Mouse (Mus musculus): ENCODE data around the gene Ntmt1. TPM values are rescaled to one million over a fixed set of nuclear protein-coding genes. Genes with fewer than 3 reads are reported as not detected.
A peak's percentile ranks its signal among the peaks of the same experiment; 100 is the strongest.

Ntmt1 gene
- polyA plus RNA-seq, 1 experiment from 2014 or later = 109 TPM

DNA sequence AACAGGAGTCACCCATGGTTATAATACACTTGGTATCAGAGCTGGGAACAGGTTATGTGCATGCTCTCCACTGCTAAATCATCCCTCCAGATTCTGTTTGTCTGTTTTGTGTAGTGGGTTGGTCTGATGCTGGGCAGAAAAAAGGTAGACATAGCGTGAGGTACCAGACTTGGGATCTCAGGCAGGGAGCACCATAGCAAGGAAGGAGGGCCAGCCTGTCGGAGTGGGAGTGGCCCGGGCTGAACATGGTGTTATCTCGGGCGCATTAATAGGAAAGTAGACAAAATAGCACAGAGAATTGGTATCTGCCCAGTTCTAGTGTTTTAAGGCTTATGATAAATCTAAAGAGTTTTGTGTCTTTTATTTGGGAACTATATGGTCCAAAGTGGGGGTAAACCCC is 39.1 kb upstream of the Ntmt1 start:
- H3K9me3 ChIP-seq (ENCODE audit: control insufficient read depth, low read length) = no peaks in the 10 kb centered on the region; the same call in 1 of the 2 replicates
- 83% methylated on average over 5 of the region's 5 CpGs for WGBS
- no peak overlapping the region for H3K9ac ChIP-seq (ENCODE audit: low read length)
- DNase-seq (ENCODE audit: low spot score) (no peak), ATAC-seq (ENCODE audit: insufficient number of reproducible peaks, low FRiP score, low TSS enrichment, low read depth) (no peak)
- peaks cover 15% of the 10 kb centered on the region for H3K4me1 ChIP-seq (ENCODE audit: control insufficient read depth, insufficient read depth, low read length)
- H3K4me2 ChIP-seq (ENCODE audit: low read depth, severe bottlenecking) = no peak overlapping the region
- no peak overlapping the region for H3K27ac ChIP-seq (replicated peaks; ENCODE audit: low read depth, low read length)
- H3K36me3 ChIP-seq (ENCODE audit: control insufficient read depth, insufficient read depth, low read length) = no peaks in the 10 kb centered on the region
- H3K27me3 ChIP-seq (ENCODE audit: control insufficient read depth, insufficient read depth, low read length) = no peaks in the 10 kb centered on the region
- no peak overlapping the region for H3K4me3 ChIP-seq (ENCODE audit: low read depth, low read length)

DNA sequence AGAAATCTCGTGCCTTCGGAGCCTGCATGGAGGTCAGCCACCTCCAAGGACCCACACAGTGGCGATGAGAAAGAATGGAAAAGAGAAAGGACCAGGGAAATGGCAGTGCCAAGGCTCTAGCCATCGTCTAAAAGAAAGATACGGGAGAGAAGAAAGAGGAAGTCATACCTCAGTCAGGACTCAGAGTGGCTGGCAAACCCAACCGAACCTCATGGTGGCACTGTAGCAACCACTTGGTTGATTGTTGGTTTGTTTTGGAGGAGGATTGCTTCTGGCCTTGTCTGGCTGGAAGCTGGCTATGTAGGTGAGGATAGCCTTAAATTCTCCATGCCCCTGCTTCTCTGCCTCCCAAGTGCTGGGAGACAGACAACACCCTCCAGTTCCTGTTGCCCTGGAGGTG is 38.4 kb upstream of the Ntmt1 start:
- Histone ChIP-seq H3K4me1 (ENCODE audit: control insufficient read depth, insufficient read depth, low read length) (peaks cover 15% of the 10 kb centered on the region), H3K27me3 (ENCODE audit: control insufficient read depth, insufficient read depth, low read length) (no peaks in the 10 kb centered on the region), H3K9me3 (ENCODE audit: control insufficient read depth, low read length) (no peaks in the 10 kb centered on the region; the same call in 1 of the 2 replicates), H3K36me3 (ENCODE audit: control insufficient read depth, insufficient read depth, low read length) (no peaks in the 10 kb centered on the region), H3K4me3 (ENCODE audit: low read depth, low read length) (no peak overlapping the region), H3K27ac (replicated peaks; ENCODE audit: low read depth, low read length) (no peak overlapping the region), H3K9ac (ENCODE audit: low read length) (no peak overlapping the region), H3K4me2 (ENCODE audit: low read depth, severe bottlenecking) (no peak overlapping the region)
- ATAC-seq (ENCODE audit: insufficient number of reproducible peaks, low FRiP score, low TSS enrichment, low read depth) = no peak
- WGBS = 58% methylated on average over 6 of the region's 6 CpGs
- DNase-seq (ENCODE audit: low spot score) = no peak

DNA sequence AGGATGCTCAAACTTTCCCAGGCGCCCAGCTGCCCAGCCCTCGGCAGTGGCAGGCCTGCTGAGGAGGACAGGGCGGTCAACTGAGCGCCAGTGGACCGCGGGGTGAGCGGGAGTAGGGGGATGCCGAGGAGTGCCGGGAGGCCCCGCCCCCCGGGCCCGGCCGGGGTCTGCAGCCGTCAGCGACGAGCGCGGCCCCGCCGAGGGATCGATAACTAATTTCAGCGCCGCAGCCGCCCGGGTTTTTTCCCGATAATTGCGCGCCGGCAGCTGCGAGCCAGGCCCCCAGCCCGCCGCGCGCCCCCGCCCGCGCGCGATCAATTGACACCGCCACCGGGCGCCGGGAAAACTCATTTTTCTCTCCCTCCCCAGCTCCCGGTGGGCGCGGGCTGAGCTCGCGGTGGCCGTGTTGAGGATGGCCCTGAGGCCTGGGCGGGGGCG is 36.2 kb upstream of the Ntmt1 start:
- Histone ChIP-seq H3K4me2 (ENCODE audit: low read depth, severe bottlenecking) (peak overlapping the region; percentile 93), H3K4me1 (ENCODE audit: control insufficient read depth, insufficient read depth, low read length) (peaks cover 15% of the 10 kb centered on the region), H3K36me3 (ENCODE audit: control insufficient read depth, insufficient read depth, low read length) (no peaks in the 10 kb centered on the region), H3K9me3 (ENCODE audit: control insufficient read depth, low read length) (no peaks in the 10 kb centered on the region), H3K27me3 (ENCODE audit: control insufficient read depth, insufficient read depth, low read length) (no peaks in the 10 kb centered on the region), H3K27ac (replicated peaks; ENCODE audit: low read depth, low read length) (peak overlapping the region; percentile 68; the same call in 1 of the 2 replicates), H3K4me3 (ENCODE audit: low read depth, low read length) (peak overlapping the region; percentile 48), H3K9ac (ENCODE audit: low read length) (peak overlapping the region; percentile 68)
- under 1% methylated on average over 45 of the region's 51 CpGs for WGBS
- ATAC-seq (ENCODE audit: insufficient number of reproducible peaks, low FRiP score, low TSS enrichment, low read depth) (0 out of 2 replicates have a peak, but pooled peaks have one; percentile 31), DNase-seq (ENCODE audit: low spot score) (peak; percentile 57)

DNA sequence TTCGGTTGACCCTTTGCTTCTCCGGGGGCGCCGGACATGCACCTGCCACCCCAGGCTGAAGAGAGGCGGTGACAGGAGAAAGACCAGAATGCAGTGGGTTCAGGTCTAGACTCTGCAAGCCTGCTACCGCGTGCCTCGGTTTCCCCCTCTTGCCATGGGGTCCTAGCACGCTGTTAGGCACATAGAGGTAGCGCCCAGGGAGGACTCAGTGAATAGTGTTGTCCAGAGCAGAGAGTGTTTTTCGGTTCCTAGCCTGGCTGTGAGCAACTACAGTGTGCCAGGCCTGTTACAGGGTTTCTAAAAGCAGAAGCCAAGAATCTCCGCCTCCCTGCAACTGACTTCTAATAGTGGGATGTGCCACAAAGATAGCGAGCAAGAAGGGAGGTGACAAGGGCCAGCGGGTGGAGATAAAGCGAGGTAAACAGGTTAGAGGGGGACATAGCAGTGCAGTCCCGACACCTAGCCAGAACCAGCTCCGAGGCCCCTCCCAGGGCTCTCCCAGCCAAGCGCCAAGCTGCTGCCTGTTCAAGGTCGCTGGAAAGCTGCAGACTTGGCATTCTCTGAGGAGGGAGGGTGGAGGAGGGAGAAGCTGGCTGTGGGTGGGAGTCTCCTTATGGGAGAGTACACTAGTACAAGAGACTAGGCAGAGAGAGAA is 35.7 kb upstream of the Ntmt1 start:
- H3K9me3 ChIP-seq (ENCODE audit: control insufficient read depth, low read length) = no peaks in the 10 kb centered on the region
- H3K27me3 ChIP-seq (ENCODE audit: control insufficient read depth, insufficient read depth, low read length) = no peaks in the 10 kb centered on the region
- ATAC-seq (ENCODE audit: insufficient number of reproducible peaks, low FRiP score, low TSS enrichment, low read depth) (no peak), DNase-seq (ENCODE audit: low spot score) (peak; percentile 53)
- H3K27ac ChIP-seq (replicated peaks; ENCODE audit: low read depth, low read length) = peak overlapping the region; percentile 68; the same call in 1 of the 2 replicates
- H3K4me1 ChIP-seq (ENCODE audit: control insufficient read depth, insufficient read depth, low read length) = peaks cover 15% of the 10 kb centered on the region
- H3K9ac ChIP-seq (ENCODE audit: low read length) = peak overlapping the region; percentile 68
- peak overlapping the region; percentile 93 for H3K4me2 ChIP-seq (ENCODE audit: low read depth, severe bottlenecking)
- WGBS = 7% methylated on average over 19 of the region's 19 CpGs
- peak overlapping the region; percentile 48 for H3K4me3 ChIP-seq (ENCODE audit: low read depth, low read length)
- no peaks in the 10 kb centered on the region for H3K36me3 ChIP-seq (ENCODE audit: control insufficient read depth, insufficient read depth, low read length)

DNA sequence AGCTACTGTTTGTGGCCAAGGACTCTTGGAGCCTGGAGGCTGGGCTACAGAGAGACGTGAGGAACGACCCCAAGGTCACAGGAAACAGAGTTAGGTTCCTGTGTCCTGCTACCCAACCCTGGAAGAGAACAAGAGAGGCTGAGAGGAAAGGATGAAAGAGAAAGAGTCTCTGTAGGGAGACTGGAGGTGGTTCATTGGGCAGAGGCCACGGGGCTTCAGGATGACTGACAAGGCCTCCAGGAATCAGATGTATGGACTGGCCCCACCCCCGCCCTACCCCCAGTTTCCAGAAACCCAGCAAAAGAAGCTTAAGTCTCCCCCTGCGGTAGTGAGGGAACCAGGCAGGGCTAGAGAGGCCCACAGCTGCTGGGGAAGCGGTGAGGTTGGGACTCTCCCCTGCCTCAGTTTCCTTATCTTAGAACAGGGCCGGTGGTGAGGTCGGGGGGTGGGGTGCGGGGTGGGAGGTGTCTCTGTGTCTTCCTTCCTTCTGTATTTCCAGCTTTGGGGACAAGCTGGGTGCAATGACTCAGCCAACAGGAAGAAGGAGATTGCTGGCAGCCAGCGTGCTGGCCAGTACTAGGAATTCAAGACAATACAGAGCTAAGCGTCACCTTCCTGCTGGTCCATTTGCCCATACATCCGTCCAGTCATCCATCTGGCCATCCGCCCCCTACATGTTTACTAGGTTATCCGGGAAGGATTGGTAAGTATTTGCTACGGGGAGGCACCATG is 34.9 kb upstream of the Ntmt1 start:
- WGBS = 50% methylated on average over 15 of the region's 15 CpGs
- H3K9ac ChIP-seq (ENCODE audit: low read length) = no peak overlapping the region
- H3K4me3 ChIP-seq (ENCODE audit: low read depth, low read length) = no peak overlapping the region
- peak overlapping the region; percentile 68; the same call in 1 of the 2 replicates for H3K27ac ChIP-seq (replicated peaks; ENCODE audit: low read depth, low read length)
- H3K4me2 ChIP-seq (ENCODE audit: low read depth, severe bottlenecking) = peak overlapping the region; percentile 19; the same call in 1 of the 2 replicates
- no peaks in the 10 kb centered on the region for H3K9me3 ChIP-seq (ENCODE audit: control insufficient read depth, low read length)
- DNase-seq (ENCODE audit: low spot score) (no peak), ATAC-seq (ENCODE audit: insufficient number of reproducible peaks, low FRiP score, low TSS enrichment, low read depth) (no peak)
- no peaks in the 10 kb centered on the region for H3K36me3 ChIP-seq (ENCODE audit: control insufficient read depth, insufficient read depth, low read length)
- H3K4me1 ChIP-seq (ENCODE audit: control insufficient read depth, insufficient read depth, low read length) = peaks cover 15% of the 10 kb centered on the region
- no peaks in the 10 kb centered on the region for H3K27me3 ChIP-seq (ENCODE audit: control insufficient read depth, insufficient read depth, low read length)

GRCm38 (mm10) chr2:30773313-30774005 is 34.2 kb upstream of the Ntmt1 start:
- Histone ChIP-seq H3K27ac (replicated peaks; ENCODE audit: low read depth, low read length) (no peak overlapping the region), H3K36me3 (ENCODE audit: control insufficient read depth, insufficient read depth, low read length) (no peaks in the 10 kb centered on the region), H3K4me1 (ENCODE audit: control insufficient read depth, insufficient read depth, low read length) (peaks cover 15% of the 10 kb centered on the region), H3K4me3 (ENCODE audit: low read depth, low read length) (no peak overlapping the region), H3K27me3 (ENCODE audit: control insufficient read depth, insufficient read depth, low read length) (no peaks in the 10 kb centered on the region), H3K9me3 (ENCODE audit: control insufficient read depth, low read length) (no peaks in the 10 kb centered on the region), H3K4me2 (ENCODE audit: low read depth, severe bottlenecking) (no peak overlapping the region), H3K9ac (ENCODE audit: low read length) (no peak overlapping the region)
- ATAC-seq (ENCODE audit: insufficient number of reproducible peaks, low FRiP score, low TSS enrichment, low read depth) = peak; percentile 24; the same call in 1 of the 2 replicates
- WGBS = 71% methylated on average over 8 of the region's 8 CpGs
- no peak for DNase-seq (ENCODE audit: low spot score)

DNA sequence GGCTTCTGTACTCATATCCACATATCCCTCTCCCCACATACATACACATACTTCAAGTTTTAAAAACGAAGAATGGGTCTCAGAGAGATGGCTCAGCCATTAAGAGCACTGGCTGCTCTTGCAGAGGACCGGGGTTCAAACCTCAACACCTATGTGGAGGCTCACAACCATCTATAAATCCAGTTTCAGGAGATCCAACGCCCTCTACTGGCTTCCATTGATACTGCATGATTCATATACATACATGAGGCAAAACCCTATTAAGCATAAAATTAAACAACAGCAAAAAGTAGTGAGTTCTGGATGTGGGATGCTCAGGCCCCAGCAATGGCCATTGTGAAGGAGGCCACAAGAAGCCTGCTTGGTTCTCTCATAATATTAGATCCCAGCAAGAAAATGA is 31.7 kb upstream of the Ntmt1 start:
- ATAC-seq (ENCODE audit: insufficient number of reproducible peaks, low FRiP score, low TSS enrichment, low read depth) = no peak
- no peak overlapping the region for H3K27ac ChIP-seq (replicated peaks; ENCODE audit: low read depth, low read length)

GRCm38 (mm10) chr2:30777266-30777665 is 30.4 kb upstream of the Ntmt1 start:
- WGBS = 68% methylated on average over 3 of the region's 3 CpGs
- H3K9ac ChIP-seq (ENCODE audit: low read length) = no peak overlapping the region
- H3K4me2 ChIP-seq (ENCODE audit: low read depth, severe bottlenecking) = no peak overlapping the region
- H3K36me3 ChIP-seq (ENCODE audit: control insufficient read depth, insufficient read depth, low read length) = no peaks in the 10 kb centered on the region
- H3K27me3 ChIP-seq (ENCODE audit: control insufficient read depth, insufficient read depth, low read length) = no peaks in the 10 kb centered on the region
- no peak overlapping the region for H3K4me3 ChIP-seq (ENCODE audit: low read depth, low read length)
- DNase-seq (ENCODE audit: low spot score) (no peak), ATAC-seq (ENCODE audit: insufficient number of reproducible peaks, low FRiP score, low TSS enrichment, low read depth) (no peak)
- H3K27ac ChIP-seq (replicated peaks; ENCODE audit: low read depth, low read length) = no peak overlapping the region
- peaks cover 12% of the 10 kb centered on the region for H3K4me1 ChIP-seq (ENCODE audit: control insufficient read depth, insufficient read depth, low read length)
- no peaks in the 10 kb centered on the region for H3K9me3 ChIP-seq (ENCODE audit: control insufficient read depth, low read length)

More for the DNA sequence above, 31.7 kb upstream of the Ntmt1 start:
- Histone ChIP-seq H3K9ac (ENCODE audit: low read length) (no peak overlapping the region), H3K4me2 (ENCODE audit: low read depth, severe bottlenecking) (no peak overlapping the region), H3K27me3 (ENCODE audit: control insufficient read depth, insufficient read depth, low read length) (no peaks in the 10 kb centered on the region), H3K9me3 (ENCODE audit: control insufficient read depth, low read length) (no peaks in the 10 kb centered on the region), H3K4me3 (ENCODE audit: low read depth, low read length) (no peak overlapping the region), H3K4me1 (ENCODE audit: control insufficient read depth, insufficient read depth, low read length) (peaks cover 22% of the 10 kb centered on the region), H3K36me3 (ENCODE audit: control insufficient read depth, insufficient read depth, low read length) (no peaks in the 10 kb centered on the region)
- WGBS = 56% methylated on average over 3 of the region's 3 CpGs
- no peak for DNase-seq (ENCODE audit: low spot score)

All from limb, embryonic 11.5 days (tissue).